Mouse (Mus musculus): ENCODE measurements at regions not wholly inside any gene's neighbourhood (a gene's known extent, or its start where the extent isn't known, plus 50 kb on each side); places are given as distances from the start of the nearest gene placed in this dataset.

DNA sequence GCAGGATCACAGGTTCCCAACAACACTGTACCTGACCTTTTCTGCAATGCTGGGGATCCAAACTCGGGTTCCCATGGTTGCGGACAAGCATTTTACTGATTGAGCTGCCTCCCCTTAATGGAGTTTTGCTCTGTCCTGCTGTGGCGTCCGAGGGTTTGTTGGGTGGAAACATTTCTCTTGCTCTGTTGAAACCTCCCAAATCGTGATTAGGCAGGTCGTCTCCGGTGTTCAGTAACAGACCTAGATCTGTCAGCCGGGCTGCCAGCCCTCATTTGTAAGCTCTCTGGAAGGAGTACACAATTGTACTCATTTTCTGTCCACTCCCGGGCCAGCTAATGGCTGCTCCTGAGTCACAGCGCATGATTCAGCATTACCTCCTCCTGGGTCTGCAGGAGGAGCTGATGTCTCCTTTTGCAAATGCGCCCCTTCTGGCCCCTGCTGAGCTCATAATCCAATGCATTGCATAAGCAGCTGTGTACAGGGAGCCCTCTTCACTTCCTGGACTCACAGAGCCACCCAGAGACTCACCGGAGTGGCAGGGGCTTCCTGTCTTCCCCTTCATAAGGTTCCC is 49.8 kb upstream of the Sipa1l2 start:
- DNase-seq (peak; percentile 71), ATAC-seq (ENCODE audit: insufficient read depth) (0 out of 2 replicates have a peak, but pooled peaks have one; percentile 25)
- H3K36me3 ChIP-seq (ENCODE audit: insufficient read depth), result no peaks in the 10 kb centered on the region
- WGBS, result 32% methylated on average over 12 of the region's 12 CpGs
- H3K4me1 ChIP-seq (ENCODE audit: insufficient read depth), result peaks cover 18% of the 10 kb centered on the region
- H3K9me3 ChIP-seq (ENCODE audit: low read depth, low read length), result no peaks in the 10 kb centered on the region
- peak overlapping the region; percentile 22; the same call in 1 of the 2 replicates for H3K27ac ChIP-seq (ENCODE audit: low read depth)
- no peak; the same call in 1 of the 2 replicates for TF ChIP-seq CTCF (IDR thresholded peaks at IDR 0.05; ENCODE audit: low read depth)
- H3K4me3 ChIP-seq (ENCODE audit: low read depth, low read length), result no peak overlapping the region
- peak overlapping the region; percentile 39 for H3K4me2 ChIP-seq
- H3K27me3 ChIP-seq (ENCODE audit: insufficient read depth, low read length), result no peaks in the 10 kb centered on the region
- H3K9ac ChIP-seq, result no peak overlapping the region

Measured in lung, embryonic 14.5 days (tissue).